Mouse (Mus musculus) embryonic facial prominence, embryonic 13.5 days (tissue): Measurements from ENCODE around the gene Il3. TPM values are rescaled to one million over a fixed set of nuclear protein-coding genes. Genes with fewer than 3 reads are reported as not detected.

Experiments
- ATAC-seq: fragments of 200-750 bp; cut with Nextera tagmentation; 2 replicates; pipeline ENCODE4 v1.8.0; 2017; ENCODE audit warnings: low read depth; ENCODE audit not compliant: insufficient number of reproducible peaks, insufficient read depth, low FRiP score, low TSS enrichment
- H3K27ac ChIP-seq: fragments of 300-500 bp; sonication (generic); 2 replicates; pipeline ENCODE4 v1.5.1; 2015; ENCODE audit warnings: moderate library complexity, mild to moderate bottlenecking, inconsistent platforms
- H3K27me3 ChIP-seq: fragments of 300-500 bp; sonication (generic); 2 replicates; pipeline ENCODE4 v1.6.1; 2015; ENCODE audit warnings: mild to moderate bottlenecking, inconsistent platforms
- H3K36me3 ChIP-seq: fragments of 300-500 bp; sonication (generic); 2 replicates; pipeline ENCODE4 v1.6.1; 2015; ENCODE audit warnings: mild to moderate bottlenecking, inconsistent platforms
- H3K4me1 ChIP-seq: fragments of 300-500 bp; sonication (generic); 2 replicates; pipeline ENCODE4 v1.6.1; 2015; ENCODE audit warnings: inconsistent platforms
- H3K4me2 ChIP-seq: fragments of 300-500 bp; sonication (generic); 2 replicates; pipeline ENCODE4 v1.6.1; 2015; ENCODE audit warnings: moderate library complexity, mild to moderate bottlenecking, inconsistent platforms
- H3K4me3 ChIP-seq: fragments of 300-500 bp; sonication (generic); 2 replicates; pipeline ENCODE4 v1.5.1; 2015; ENCODE audit warnings: mild to moderate bottlenecking, inconsistent platforms
- H3K9ac ChIP-seq: fragments of 300-500 bp; sonication (generic); 2 replicates; pipeline ENCODE4 v1.6.1; 2015; ENCODE audit warnings: mild to moderate bottlenecking, inconsistent platforms
- H3K9me3 ChIP-seq: fragments of 300-500 bp; sonication (generic); 2 replicates; pipeline ENCODE4 v1.6.1; 2016; ENCODE audit warnings: inconsistent platforms
- WGBS: fragments of 180-500 bp; shearing (Covaris S2); methylation state at CpG from one replicate; pipeline ENCODE4 v1.1.7; 2015; ENCODE audit warnings: mixed read lengths; 5-methylcytosine and 5-hydroxymethylcytosine counted together
- polyA plus RNA-seq: library from polyadenylated mRNA; unstranded; fragments of >200 nt; fragmentation: Nextera tagmentation; extraction: Ambion mirVana; gene quantifications from 2 replicates; pipeline ENCODE4 v1.2.1, GENCODE M21; 2015

Gene Il3
- not detected in 2 replicates for polyA plus RNA-seq

DNA sequence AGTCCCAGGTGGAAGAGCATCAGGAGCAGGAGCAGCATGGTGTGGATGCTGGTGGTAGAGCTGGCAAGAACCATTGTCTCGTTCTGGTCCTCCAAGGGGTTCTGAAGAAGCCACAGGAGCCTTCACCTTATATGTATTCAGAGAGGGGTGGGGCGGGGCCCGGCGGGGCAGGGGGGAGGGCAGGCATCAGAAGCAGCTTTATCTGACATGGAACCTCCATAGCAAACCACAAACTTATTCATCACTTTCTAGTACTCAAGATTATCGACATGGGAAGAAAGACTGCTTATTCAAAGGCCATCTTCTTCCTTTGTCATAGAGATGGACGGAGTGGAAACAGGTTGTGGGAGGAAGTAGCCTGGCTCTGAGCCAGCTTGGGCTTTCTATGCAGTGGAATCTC lies at the start of gene Il3:
Il3 (minus strand) TSS at position 101 of the 400 bp plus-strand sequence.
- Histone ChIP-seq H3K36me3 (no peaks in the 10 kb centered on the region), H3K27me3 (no peaks in the 10 kb centered on the region), H3K27ac (no peak within 1 kb of the TSS), H3K4me1 (no peaks in the 10 kb centered on the region), H3K9me3 (no peaks in the 10 kb centered on the region), H3K4me2 (no peak within 1 kb of the TSS), H3K4me3 (no peak within 1 kb of the TSS), H3K9ac (no peak within 1 kb of the TSS)
- no peak for ATAC-seq
- WGBS = 85% methylated on average over 6 of the region's 6 CpGs

DNA sequence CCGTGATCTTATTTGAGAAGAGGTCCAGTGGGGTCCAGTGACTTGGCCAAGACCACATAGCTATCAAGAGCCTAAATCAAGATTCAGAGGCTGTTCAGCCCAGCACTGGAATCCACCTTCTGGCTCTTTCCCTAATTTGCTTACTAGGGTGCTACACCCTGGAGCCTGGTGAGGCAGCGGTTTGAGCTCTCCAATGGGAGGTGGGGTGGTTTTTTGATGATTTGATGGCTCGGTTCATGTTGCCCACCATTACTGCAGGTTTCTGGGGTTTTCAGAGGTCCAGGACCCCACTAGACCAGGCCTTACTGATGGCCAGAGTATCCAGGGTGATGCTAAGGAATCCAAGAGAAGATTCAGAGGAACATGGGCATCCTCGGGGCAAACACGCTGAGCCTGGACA lies 48.3 kb upstream of the Il3 start:
- H3K4me1 ChIP-seq = peaks cover 3% of the 10 kb centered on the region; the same call in 1 of the 2 replicates
- H3K9me3 ChIP-seq = no peaks in the 10 kb centered on the region
- no peak overlapping the region for H3K27ac ChIP-seq
- no peak overlapping the region for H3K4me3 ChIP-seq
- H3K27me3 ChIP-seq = no peaks in the 10 kb centered on the region
- H3K4me2 ChIP-seq = no peak overlapping the region
- H3K9ac ChIP-seq = no peak overlapping the region
- 87% methylated on average over 5 of the region's 5 CpGs for WGBS
- no peaks in the 10 kb centered on the region for H3K36me3 ChIP-seq
- ATAC-seq = no peak

GRCm38 (mm10) chr11:54314740-54315139 lies 47.7 kb upstream of the Il3 start:
- H3K36me3 ChIP-seq = no peaks in the 10 kb centered on the region
- H3K27me3 ChIP-seq = no peaks in the 10 kb centered on the region
- no peak overlapping the region for H3K4me3 ChIP-seq
- H3K9me3 ChIP-seq = no peaks in the 10 kb centered on the region
- H3K27ac ChIP-seq = no peak overlapping the region
- ATAC-seq = no peak
- 16% methylated on average over 3 of the region's 3 CpGs for WGBS
- H3K4me1 ChIP-seq = peaks cover 3% of the 10 kb centered on the region; the same call in 1 of the 2 replicates
- H3K4me2 ChIP-seq = no peak overlapping the region
- H3K9ac ChIP-seq = no peak overlapping the region

GRCm38 (mm10) chr11:54313391-54314360 lies 46.6 kb upstream of the Il3 start:
- H3K4me2 ChIP-seq = no peak overlapping the region
- H3K36me3 ChIP-seq = no peaks in the 10 kb centered on the region
- H3K4me1 ChIP-seq = peaks cover 3% of the 10 kb centered on the region; the same call in 1 of the 2 replicates
- no peak overlapping the region for H3K27ac ChIP-seq
- no peaks in the 10 kb centered on the region for H3K9me3 ChIP-seq
- H3K4me3 ChIP-seq = no peak overlapping the region
- 70% methylated on average over 7 of the region's 7 CpGs for WGBS
- H3K27me3 ChIP-seq = no peaks in the 10 kb centered on the region
- no peak for ATAC-seq
- no peak overlapping the region for H3K9ac ChIP-seq

GRCm38 (mm10) chr11:54312603-54313002 lies 45.5 kb upstream of the Il3 start:
- ATAC-seq = no peak
- Histone ChIP-seq H3K4me1 (peaks cover 3% of the 10 kb centered on the region; the same call in 1 of the 2 replicates), H3K27me3 (no peaks in the 10 kb centered on the region), H3K27ac (no peak overlapping the region), H3K9me3 (no peaks in the 10 kb centered on the region), H3K36me3 (no peaks in the 10 kb centered on the region), H3K9ac (no peak overlapping the region), H3K4me3 (no peak overlapping the region), H3K4me2 (no peak overlapping the region)
- 14% methylated on average over 1 of the region's 1 CpGs for WGBS

DNA sequence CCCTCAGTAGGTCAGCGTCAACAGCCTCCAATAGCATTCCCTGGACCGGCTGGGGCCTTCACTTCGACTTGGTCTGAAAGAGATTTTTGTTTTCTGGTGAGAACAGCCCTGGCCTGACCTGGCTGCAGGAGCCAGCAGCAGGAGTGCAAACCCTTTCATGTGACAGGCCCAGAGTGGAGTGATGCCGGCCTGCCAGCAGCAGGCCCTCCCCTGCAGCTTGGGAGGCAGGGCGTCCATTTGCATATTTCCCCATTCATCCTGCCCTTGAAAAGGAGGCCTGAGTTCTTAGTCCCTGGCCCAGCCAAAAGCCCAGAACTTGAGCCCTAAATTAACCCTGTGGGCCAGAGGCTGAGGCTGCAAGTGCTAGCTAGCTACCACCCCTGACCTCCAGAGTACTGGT lies 44.9 kb upstream of the Il3 start:
- no peak for ATAC-seq
- no peaks in the 10 kb centered on the region for H3K36me3 ChIP-seq
- H3K9me3 ChIP-seq = no peaks in the 10 kb centered on the region
- H3K27ac ChIP-seq = no peak overlapping the region
- WGBS = 14% methylated on average over 5 of the region's 5 CpGs
- H3K9ac ChIP-seq = no peak overlapping the region
- H3K4me2 ChIP-seq = no peak overlapping the region
- H3K4me3 ChIP-seq = no peak overlapping the region
- peaks cover 3% of the 10 kb centered on the region; the same call in 1 of the 2 replicates for H3K4me1 ChIP-seq
- no peaks in the 10 kb centered on the region for H3K27me3 ChIP-seq

GRCm38 (mm10) chr11:54310588-54310987 lies 43.5 kb upstream of the Il3 start:
- WGBS = 80% methylated on average over 2 of the region's 2 CpGs
- Histone ChIP-seq H3K27me3 (no peaks in the 10 kb centered on the region), H3K36me3 (no peaks in the 10 kb centered on the region)

DNA sequence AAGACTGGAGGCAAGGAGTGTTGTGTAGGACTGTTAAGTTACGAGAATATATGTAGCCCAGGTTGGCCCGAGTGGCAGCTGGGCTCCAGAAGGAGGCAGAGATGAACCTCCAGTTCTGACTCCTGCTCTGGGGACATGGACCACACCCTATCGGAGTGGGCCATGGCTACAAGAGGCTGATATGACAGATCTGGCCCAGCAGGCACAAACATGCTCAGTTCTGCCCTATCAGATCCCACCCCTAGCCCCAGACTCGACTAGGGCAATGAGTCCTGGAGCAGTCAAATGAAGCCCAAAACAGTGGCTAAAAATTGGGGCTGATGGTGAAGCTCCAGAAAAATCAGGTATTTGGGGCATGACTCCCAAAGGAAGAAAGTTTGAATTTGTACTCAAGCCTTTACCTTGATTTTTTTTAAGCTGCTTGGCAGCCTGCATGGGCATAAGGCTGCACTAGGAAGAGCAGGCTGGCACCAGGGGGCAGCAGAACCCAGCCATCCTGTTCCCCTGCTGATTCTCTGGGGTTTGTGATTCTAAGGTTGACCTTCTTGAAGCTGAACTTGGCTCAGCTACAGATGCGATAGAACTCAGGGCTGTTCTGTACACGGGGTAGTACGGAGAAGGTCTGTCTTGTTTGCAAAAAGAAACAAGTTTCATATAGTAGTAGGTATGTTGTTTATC lies 40.2 kb upstream of the Il3 start:
- 73% methylated on average over 7 of the region's 7 CpGs for WGBS
- Histone ChIP-seq H3K4me1 (peaks cover 14% of the 10 kb centered on the region; the same call in 1 of the 2 replicates), H3K27ac (no peak overlapping the region), H3K9me3 (no peaks in the 10 kb centered on the region), H3K4me2 (no peak overlapping the region), H3K4me3 (no peak overlapping the region), H3K36me3 (no peaks in the 10 kb centered on the region), H3K27me3 (peaks cover 17% of the 10 kb centered on the region), H3K9ac (no peak overlapping the region)
- no peak for ATAC-seq

More at GRCm38 (mm10) chr11:54310588-54310987, 43.5 kb upstream of the Il3 start:
- ATAC-seq = no peak
- Histone ChIP-seq H3K4me1 (peaks cover 3% of the 10 kb centered on the region; the same call in 1 of the 2 replicates), H3K9ac (no peak overlapping the region), H3K9me3 (no peaks in the 10 kb centered on the region), H3K4me2 (no peak overlapping the region), H3K4me3 (no peak overlapping the region), H3K27ac (no peak overlapping the region)

DNA sequence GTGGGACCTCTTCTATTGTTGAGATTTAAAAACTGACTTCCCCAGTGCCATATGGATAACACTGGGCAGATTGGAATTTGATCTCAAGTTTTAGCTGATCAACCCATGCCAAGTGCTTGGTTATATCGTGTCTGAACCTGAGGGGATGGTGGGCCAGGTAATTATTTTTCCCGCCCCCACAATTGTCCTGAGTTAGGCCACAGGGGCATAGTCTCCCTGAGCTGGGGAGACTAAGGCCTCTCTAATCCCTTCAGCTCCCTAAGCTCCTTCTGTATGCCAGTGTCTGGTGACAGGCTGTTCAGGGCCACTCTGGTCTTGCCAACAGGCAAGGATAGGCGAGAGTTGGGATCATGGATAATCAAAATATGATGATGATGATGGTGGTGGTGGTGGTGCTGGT lies 38.3 kb upstream of the Il3 start:
- no peak overlapping the region for H3K4me2 ChIP-seq
- peaks cover 17% of the 10 kb centered on the region for H3K27me3 ChIP-seq
- H3K4me1 ChIP-seq = peaks cover 11% of the 10 kb centered on the region; the same call in 1 of the 2 replicates

GRCm38 (mm10) chr11:54304471-54304873 lies 37.4 kb upstream of the Il3 start:
- H3K9ac ChIP-seq = peak overlapping the region; percentile 58
- H3K36me3 ChIP-seq = no peaks in the 10 kb centered on the region
- peaks cover 11% of the 10 kb centered on the region; the same call in 1 of the 2 replicates for H3K4me1 ChIP-seq
- peak overlapping the region; percentile 56 for H3K4me3 ChIP-seq
- H3K4me2 ChIP-seq = peak overlapping the region; percentile 96
- peaks cover 17% of the 10 kb centered on the region for H3K27me3 ChIP-seq
- ATAC-seq = no peak
- H3K27ac ChIP-seq = no peak overlapping the region
- WGBS = 6% methylated on average over 7 of the region's 7 CpGs
- no peaks in the 10 kb centered on the region for H3K9me3 ChIP-seq

More for the DNA sequence above, 38.3 kb upstream of the Il3 start:
- Histone ChIP-seq H3K9me3 (no peaks in the 10 kb centered on the region), H3K36me3 (no peaks in the 10 kb centered on the region), H3K9ac (no peak overlapping the region), H3K4me3 (no peak overlapping the region), H3K27ac (no peak overlapping the region)
- 69% methylated on average over 3 of the region's 3 CpGs for WGBS
- no peak for ATAC-seq

GRCm38 (mm10) chr11:54303728-54304470 lies 36.8 kb upstream of the Il3 start, which contains the start of gene Acsl6:
Gene Acsl6 (plus strand): TSS chr11:54303798.
- Histone ChIP-seq H3K27ac (no peak within 1 kb of the TSS), H3K4me3 (peak within 1 kb of the TSS; percentile 56), H3K4me1 (peaks cover 11% of the 10 kb centered on the region; the same call in 1 of the 2 replicates), H3K4me2 (peak within 1 kb of the TSS; percentile 96), H3K9ac (peak within 1 kb of the TSS; percentile 58), H3K36me3 (no peaks in the 10 kb centered on the region), H3K9me3 (no peaks in the 10 kb centered on the region), H3K27me3 (peaks cover 17% of the 10 kb centered on the region)
- WGBS = under 1% methylated on average over 56 of the region's 59 CpGs
- peak; percentile 21; the same call in 1 of the 2 replicates for ATAC-seq
